Mouse (Mus musculus) bone marrow, adult 2 months (tissue): Measurements from ENCODE around the gene Car6.

ENCODE experiments used
- CTCF ChIP-seq: fragments of 200-500 bp; IDR thresholded peaks from 2 replicates; pipeline ENCODE4 v1.5.1; 2011; ENCODE audit warnings: low read length, control low read depth; ENCODE audit not compliant: control insufficient read depth, insufficient read depth
- POLR2A ChIP-seq: fragments of 200-500 bp; IDR thresholded peaks from 2 replicates; pipeline ENCODE4 v1.6.1; 2011; ENCODE audit warnings: low read depth, mild to moderate bottlenecking, control low read depth, low read length, borderline replicate concordance; ENCODE audit not compliant: control insufficient read depth

DNA sequence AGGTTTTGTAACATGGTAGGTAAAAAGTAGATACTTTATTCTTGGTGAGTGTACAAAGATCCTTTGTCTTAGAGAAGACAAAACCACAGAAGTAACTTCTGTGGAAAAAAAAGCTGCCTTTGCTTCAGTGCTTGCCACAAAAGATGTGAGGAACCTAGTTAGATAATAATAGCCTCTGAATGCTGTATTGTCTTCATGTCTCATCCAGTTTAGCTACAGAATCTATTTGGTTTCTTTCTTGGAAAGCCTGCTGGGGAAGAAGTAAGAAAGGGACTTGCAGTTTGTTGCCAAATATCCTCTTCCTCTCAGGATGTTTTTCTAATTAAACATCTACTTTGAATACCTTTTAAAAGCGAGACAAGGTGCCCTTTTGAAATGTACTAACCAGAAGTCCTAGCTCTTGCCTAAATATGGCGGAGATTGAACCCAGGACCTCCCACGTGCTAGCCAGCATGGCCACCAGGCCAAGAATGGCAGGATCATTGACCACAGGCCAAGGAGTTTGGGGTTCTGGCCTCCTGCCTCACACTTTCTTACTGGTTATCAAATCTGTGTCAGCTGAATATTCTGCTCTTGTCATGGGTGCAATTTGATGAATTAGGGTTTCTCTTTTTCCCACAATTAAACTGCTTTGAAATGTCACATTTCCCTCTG, 37.4 kb upstream of the Car6 start:
- TF ChIP-seq CTCF, result no peak
- TF ChIP-seq POLR2A, result no peak
